Mouse (Mus musculus) activated CD4-positive, CD25-positive, alpha-beta regulatory T cell, adult 4 months (primary cell): ENCODE measurements around the gene BC030867. TPM values are rescaled to one million over a fixed set of nuclear protein-coding genes. Genes with fewer than 3 reads are reported as not detected.
"Not testable (repeated sequence)": the region's sequence is repeated elsewhere in the genome, so short reads cannot be mapped to it uniquely, and the experiment has no call there.

Source experiments
- ATAC-seq: one replicate; pipeline ENCODE4 v1.8.0; 2017
- polyA plus RNA-seq, 2 experiments: library from polyadenylated mRNA; unstranded; fragments of 100-300 nt; shearing (Covaris generic); gene quantifications; one replicate each; pipeline ENCODE4 v1.2.1; 2017

The BC030867 gene
- polyA plus RNA-seq, 2 experiments from 2014 or later, result 2.0 to 3.8 TPM

GRCm38 (mm10) chr11:102258095-102258494 lies 9.4 kb downstream of the BC030867 start:
- ATAC-seq, result no peak

GRCm38 (mm10) chr11:102258521-102258920 lies 9.8 kb downstream of the BC030867 start:
- ATAC-seq, result no peak

GRCm38 (mm10) chr11:102263211-102263610 lies 14.5 kb downstream of the BC030867 start:
- no peak for ATAC-seq

- no peak for ATAC-seq
These were observed 17.1 kb downstream of the BC030867 start for GRCm38 (mm10) chr11:102265816-102266215.

- ATAC-seq, result no peak
These were observed 18.1 kb downstream of the BC030867 start for GRCm38 (mm10) chr11:102266631-102267355.

GRCm38 (mm10) chr11:102267480-102267879 lies 18.8 kb downstream of the BC030867 start:
- ATAC-seq, result no peak

GRCm38 (mm10) chr11:102268520-102269244 lies 20.0 kb downstream of the BC030867 start, which contains the start of gene Asb16:
TSS of gene Asb16 (plus strand) at chr11:102268743.
- no peak for ATAC-seq

GRCm38 (mm10) chr11:102276411-102276915 lies 27.8 kb downstream of the BC030867 start:
- ATAC-seq, result no peak

- no peak for ATAC-seq
These were observed 29.1 kb downstream of the BC030867 start for GRCm38 (mm10) chr11:102277754-102278153.

- ATAC-seq, result no peak
These were observed 30.9 kb downstream of the BC030867 start for GRCm38 (mm10) chr11:102279595-102279994.

- not testable (repeated sequence) for ATAC-seq
These were observed 31.6 kb downstream of the BC030867 start for GRCm38 (mm10) chr11:102280267-102280666.

GRCm38 (mm10) chr11:102283922-102284321 lies 35.2 kb downstream of the BC030867 start:
- ATAC-seq, result no peak

GRCm38 (mm10) chr11:102284501-102285094 lies 35.9 kb downstream of the BC030867 start, which contains the start of gene Tmub2:
TSS of gene Tmub2 (plus strand) at chr11:102284931.
- peak; percentile 96 for ATAC-seq

- peak; percentile 50 for ATAC-seq
These were observed 36.6 kb downstream of the BC030867 start for GRCm38 (mm10) chr11:102285095-102285834.

- ATAC-seq, result no peak
These were observed 38.8 kb downstream of the BC030867 start for GRCm38 (mm10) chr11:102287485-102287884.

GRCm38 (mm10) chr11:102288027-102288804 lies 39.5 kb downstream of the BC030867 start:
- ATAC-seq, result no peak

- ATAC-seq, result no peak
These were observed 40.2 kb downstream of the BC030867 start for GRCm38 (mm10) chr11:102288913-102289312.

GRCm38 (mm10) chr11:102289511-102290100 lies 40.9 kb downstream of the BC030867 start:
- no peak for ATAC-seq

GRCm38 (mm10) chr11:102290141-102290540 lies 41.5 kb downstream of the BC030867 start:
- ATAC-seq, result no peak

GRCm38 (mm10) chr11:102291051-102291535 lies 42.4 kb downstream of the BC030867 start:
- ATAC-seq, result no peak

GRCm38 (mm10) chr11:102293971-102294370 lies 45.3 kb downstream of the BC030867 start:
- no peak for ATAC-seq
